Mouse (Mus musculus) layer of hippocampus, adult 8-10 months (tissue): ENCODE data around the gene Larp1b. TPM values are rescaled to one million over a fixed set of nuclear protein-coding genes. Genes with fewer than 3 reads are reported as not detected.
"Not testable (repeated sequence)": the region's sequence is repeated elsewhere in the genome, so short reads cannot be mapped to it uniquely, and the experiment has no call there.

Source experiments
- DNase-seq, 2 experiments: peaks; one replicate each; pipeline ENCODE4 v3.0.0; 2022; ENCODE audit warnings: low spot score in 2 of 2
- total RNA-seq, 4 experiments: library from RNA; stranded (reverse); gene quantifications; 2 replicates each; pipeline ENCODE4 v1.2.4; 2022

Gene Larp1b
- 10 to 100 TPM; 15.0 to 15.8 (median 15.6) TPM for total RNA-seq

DNA sequence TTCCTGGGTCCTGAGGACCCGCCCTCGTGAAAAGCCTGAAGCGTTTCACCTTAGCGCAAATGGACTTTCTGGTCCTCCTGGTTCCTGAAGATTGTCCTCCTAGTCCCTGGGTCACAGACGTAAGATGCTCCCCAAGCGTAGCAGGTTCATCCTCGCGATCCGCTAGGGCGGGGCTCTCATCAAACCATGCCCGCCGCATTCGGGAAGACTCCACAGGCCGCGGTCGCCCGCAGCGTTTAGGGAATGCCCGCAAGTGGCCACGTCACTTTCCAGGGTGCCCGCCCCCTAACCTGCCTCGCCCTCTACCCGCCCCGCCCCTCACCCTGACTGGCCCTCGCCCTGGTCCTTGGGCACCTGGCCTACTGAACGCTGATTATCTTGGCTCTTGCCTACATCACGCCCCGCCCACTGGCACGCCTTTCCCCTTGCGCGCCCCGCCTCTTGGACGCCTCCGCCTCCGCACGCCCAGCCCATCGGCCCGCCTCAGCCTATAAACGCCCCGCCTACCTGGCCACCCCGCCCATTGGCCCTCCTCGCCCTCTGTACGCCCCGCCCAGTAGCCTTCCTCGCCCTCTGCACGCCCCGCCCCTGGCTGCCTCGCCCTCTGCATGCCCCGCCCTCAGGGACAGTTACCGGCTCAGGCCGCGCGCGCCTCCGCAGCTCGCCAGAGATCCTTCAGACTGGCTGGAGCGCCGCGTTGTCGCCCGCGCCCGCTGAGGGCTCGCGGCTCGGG lies at the start of gene Larp1b:
TSS of gene Larp1b (plus strand) at position 659 of the 733 bp plus-strand sequence.
- peak; percentile 98 for DNase-seq

GRCm38 (mm10) chr3:40902443-40902842 lies 47.2 kb upstream of the Larp1b start, which contains the start of gene 1700034I23Rik:
1700034I23Rik (minus strand) TSS chr3:40902543.
- not testable (repeated sequence) for DNase-seq

- no peak for DNase-seq
These were observed 11.4 kb upstream of the Larp1b start for GRCm38 (mm10) chr3:40938189-40938588.

DNA sequence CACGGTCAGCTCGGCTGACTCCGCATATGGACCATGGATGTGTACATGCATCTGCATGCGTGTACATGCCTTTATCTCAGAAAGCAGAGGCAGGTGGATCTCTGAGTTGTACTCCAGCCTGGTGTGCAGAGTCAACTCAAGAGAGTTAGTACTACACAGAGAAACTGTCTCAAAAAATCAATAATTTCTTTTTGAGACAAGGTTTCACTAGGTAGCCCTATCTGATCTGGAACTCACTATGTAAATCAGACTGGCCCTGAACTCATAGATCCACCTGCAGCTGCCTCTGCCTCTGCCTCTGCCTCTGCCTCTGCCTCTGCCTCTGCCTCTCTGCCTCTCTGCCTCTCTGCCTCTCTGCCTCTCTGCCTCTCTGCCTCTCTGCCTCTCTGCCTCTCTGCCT lies 11.0 kb upstream of the Larp1b start:
- DNase-seq, result no peak

- DNase-seq, result no peak
These were observed 10.6 kb upstream of the Larp1b start for GRCm38 (mm10) chr3:40939019-40939418.

DNA sequence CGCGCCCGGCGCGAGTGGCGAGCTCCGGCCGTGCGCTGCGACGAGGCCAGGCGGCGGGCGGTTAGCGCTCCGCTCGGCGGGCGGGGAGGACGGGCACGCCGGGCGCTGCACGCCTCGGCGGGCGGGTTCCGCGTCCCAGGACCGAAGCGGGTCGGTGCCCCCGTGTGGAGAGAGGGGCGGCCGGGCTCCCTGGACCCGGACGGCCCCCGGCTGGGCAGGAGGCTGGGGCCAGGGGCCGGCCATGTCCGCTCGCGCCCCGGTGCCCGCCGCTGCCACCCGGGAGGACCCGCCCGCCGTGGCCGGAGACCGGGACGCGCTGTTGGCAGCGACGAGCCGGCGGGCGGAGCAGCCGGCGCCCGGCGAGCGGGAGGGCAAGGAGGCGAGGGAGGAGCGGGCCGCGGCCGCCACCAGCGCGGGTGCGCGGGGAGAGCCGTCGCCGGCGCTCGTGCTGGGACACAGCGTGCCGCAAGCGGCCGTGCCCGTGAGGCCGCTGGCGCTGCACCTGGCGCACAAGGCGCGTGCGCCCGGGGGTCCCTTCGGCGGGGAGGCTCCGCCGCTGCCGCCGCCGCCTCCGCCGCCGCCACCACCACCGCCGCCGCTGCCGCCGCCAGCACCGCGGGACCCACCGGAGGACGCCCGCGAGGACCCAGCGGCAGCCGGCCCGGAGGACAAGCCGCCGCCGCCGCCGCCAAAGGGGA lies 424 bp downstream of the Larp1b start:
- no peak for DNase-seq

GRCm38 (mm10) chr3:40950601-40951201 lies 1.1 kb downstream of the Larp1b start:
- DNase-seq, result no peak

- DNase-seq, result no peak
These were observed 1.7 kb downstream of the Larp1b start for GRCm38 (mm10) chr3:40951365-40951764.

DNA sequence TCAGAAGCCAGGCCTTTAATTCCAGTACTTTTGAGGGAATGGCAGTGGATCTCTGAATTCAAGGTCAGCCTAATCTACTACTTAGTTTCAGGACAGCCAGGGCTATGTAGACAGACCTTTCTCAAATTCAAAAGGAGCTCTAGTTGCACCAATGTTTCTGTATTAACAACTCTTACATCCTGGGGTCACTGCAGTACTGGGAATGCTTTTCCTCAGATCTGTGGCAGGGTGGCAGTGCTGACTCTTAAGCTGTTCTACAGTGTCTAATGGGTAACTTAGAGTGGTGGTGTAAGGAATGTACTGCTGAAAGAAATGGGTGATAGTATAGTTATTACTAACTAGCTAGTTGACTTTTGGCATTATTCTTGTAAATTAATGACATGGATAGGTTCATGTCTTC lies 3.0 kb downstream of the Larp1b start:
- DNase-seq, result no peak

DNA sequence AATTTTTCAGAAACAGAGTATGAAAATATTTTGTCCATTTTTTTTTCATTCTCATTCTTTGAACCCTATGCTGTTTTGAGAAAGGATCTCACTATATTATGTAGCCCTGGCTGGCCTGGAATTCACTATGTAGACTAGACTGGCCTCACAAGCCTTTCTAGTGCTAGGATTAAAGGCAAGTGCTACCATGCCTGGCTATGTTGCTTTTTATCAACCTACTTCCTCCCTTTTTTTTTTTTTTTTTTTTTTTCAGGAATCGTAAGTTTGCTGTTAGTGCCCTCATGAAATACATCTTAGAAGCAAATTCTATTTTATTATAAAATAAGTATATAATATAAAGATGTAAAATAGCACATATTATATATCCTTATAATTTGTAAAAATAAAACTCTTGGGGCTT lies 5.2 kb downstream of the Larp1b start:
- DNase-seq, result no peak

DNA sequence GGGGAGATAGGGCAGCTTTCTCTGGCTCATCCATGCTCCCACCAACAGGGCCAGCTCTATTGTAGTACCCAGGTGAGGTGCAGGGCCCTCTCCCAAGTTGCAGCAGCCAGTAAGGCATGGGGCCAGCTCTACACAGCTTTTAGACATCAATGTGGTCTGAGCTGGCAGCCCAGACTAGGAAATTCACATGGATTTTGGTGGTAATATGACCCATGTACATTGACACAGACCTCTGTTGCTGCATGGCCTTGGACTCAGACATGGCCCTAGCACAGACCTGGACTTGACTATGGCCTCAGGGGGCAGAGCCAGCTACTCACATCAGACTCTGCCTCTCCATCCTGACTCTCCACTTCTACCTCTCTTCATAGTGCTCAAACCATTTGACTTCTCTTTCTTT lies 9.2 kb downstream of the Larp1b start:
- no peak for DNase-seq

- no peak for DNase-seq
These were observed 31.1 kb downstream of the Larp1b start for GRCm38 (mm10) chr3:40980758-40981157.

DNA sequence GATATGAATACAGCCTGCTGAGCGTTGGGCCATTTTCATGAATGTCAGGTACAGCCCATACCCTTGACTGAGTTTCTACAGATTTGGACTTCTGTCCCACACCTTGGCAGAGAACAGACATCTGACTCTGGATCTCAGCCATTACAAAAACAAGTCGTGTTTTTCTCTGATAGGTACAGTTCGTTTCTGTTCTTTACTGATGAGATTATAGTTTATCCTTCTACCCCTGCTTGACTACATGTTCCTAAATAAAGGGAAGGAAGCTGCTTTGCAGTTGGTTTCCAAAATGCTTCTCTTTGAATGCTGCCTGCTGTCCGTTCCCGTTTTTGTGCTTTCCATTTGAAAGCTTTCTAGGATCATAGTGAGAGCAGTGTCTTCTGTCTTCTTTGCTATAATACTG lies 37.9 kb downstream of the Larp1b start:
- no peak for DNase-seq

DNA sequence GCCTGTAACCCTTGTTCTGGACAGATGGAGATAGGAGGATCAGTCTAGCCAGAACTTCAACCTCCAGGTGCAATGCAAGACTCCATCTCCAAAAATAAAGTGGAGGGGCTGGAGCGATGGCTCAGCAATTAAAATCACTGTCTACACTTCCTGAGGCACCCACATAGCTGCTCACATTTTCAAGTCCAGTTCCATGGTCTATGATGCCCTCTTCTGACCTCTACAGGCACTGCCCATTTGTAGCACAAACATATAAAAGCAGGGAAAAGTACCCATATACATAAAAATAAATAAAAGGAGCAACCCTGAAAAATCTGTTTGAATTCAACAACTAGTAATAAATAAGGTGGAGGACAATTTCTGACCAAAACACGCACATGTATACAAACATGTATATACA lies 39.1 kb downstream of the Larp1b start:
- no peak for DNase-seq

DNA sequence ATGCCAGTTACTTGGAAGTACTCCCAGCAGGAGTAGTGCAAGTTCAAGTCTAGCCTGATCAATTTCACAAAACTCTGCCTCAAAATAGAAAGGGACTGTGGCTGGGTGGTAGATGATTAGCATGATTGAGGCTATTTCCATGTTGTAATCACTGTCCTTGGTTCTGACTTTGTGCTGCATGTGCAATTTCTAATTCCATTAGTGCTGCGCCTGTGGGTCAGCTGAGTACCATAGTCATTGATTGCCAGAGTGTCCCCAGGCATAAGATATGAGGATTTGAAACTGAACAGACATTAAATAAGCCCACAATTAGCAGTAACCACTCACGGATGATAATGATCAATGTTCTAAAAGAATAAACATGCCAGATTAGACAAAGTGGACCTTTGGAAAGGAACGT lies 41.9 kb downstream of the Larp1b start:
- DNase-seq, result no peak

DNA sequence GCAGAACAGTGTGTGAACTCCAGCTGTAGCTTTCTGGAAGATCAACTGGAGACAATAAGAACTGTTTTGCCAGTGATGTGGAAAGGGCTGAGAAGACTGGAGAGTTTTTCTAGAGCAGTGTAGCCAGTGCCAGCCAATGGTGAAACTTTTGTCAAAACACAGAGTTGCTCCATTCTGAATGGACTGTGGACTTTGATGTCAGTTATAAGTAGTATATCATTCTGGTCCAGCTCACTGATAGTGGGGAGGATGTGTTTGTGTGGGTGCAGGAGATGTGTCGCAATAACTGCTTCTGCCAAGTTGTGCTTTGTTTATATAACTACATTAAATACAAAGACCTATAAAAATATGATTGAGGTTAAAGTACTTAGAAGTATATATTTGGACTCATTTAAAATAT lies 45.5 kb downstream of the Larp1b start:
- DNase-seq, result no peak

DNA sequence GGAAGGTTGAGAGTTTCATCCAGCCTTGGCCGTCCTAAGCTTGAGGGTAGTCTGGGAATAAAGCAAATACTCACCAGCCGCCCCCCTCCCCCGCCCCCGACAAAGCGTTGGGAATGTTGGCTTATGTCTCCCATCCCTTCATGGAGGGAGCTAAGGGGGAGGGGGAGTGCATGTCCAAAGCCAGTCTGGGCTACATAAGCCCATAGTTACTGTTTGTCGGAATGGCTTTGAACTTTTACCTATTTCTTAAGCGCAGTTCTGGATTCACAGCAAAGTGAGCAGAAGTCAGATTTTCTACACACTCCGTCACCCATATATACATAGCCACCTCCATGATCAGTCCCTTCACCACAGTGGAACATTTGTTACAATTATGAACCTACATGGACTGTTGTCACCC lies 59.7 kb downstream of the Larp1b start:
- DNase-seq, result no peak

DNA sequence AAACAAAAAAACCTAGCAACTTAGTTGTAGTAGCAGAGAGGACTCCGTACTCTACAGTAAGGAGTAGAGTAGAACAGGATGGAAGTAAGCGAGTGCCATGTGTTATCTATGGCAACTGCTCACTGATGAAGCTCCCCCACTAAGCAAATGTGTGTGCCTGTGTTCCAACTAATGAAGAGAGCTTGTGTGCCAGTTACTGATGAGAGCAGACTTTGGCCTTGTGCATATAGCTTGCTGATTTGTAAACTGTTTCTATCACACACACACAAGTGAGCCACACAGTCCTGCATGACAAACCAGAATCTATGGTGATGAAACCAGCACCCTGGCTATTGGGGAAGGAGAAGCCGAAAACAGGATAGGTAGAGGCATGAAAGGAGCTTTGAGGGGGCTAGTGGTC lies 60.4 kb downstream of the Larp1b start:
- peak in 1 of 2 experiments; percentile 8 for DNase-seq

DNA sequence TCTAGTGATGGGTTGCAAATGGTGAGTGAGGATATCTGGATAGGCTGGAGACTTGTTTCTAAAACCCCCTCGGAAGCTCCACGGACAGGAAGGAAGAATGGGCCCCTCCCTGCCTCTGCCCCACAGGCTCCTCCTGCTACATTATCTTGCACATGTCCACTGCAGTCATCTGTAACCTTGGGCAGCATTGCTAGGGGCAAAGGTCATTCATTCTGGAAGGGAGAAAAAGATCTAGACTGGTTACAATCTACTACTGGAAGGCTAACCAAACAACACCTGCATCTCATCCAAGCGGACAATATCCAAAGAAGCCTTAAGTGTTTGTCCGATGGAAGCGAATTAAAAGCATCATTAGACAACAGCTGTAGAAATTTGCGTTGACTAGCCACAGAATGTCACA lies 61.1 kb downstream of the Larp1b start:
- DNase-seq, result no peak

GRCm38 (mm10) chr3:41012451-41012850 lies 62.8 kb downstream of the Larp1b start:
- no peak for DNase-seq

DNA sequence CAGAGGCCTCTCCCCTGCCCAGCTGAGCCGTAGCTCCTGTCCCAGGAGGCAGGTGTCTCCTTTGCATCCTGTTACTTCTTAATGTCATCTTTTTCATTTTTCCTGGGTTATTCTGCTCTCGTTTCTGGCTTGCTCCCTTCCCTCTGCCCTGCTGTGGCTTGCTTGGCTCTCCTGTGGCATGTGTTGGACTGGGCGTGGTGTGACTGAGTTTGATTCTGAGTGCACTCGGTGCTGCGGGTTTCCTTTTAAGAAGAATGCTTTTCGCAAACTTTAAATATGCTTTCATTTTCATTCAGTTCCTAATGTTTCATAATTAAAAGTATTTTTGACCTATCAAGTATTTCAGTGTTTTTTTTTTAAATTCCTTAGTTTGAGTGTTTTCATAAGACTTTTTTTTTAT lies 65.3 kb downstream of the Larp1b start:
- DNase-seq, result no peak

DNA sequence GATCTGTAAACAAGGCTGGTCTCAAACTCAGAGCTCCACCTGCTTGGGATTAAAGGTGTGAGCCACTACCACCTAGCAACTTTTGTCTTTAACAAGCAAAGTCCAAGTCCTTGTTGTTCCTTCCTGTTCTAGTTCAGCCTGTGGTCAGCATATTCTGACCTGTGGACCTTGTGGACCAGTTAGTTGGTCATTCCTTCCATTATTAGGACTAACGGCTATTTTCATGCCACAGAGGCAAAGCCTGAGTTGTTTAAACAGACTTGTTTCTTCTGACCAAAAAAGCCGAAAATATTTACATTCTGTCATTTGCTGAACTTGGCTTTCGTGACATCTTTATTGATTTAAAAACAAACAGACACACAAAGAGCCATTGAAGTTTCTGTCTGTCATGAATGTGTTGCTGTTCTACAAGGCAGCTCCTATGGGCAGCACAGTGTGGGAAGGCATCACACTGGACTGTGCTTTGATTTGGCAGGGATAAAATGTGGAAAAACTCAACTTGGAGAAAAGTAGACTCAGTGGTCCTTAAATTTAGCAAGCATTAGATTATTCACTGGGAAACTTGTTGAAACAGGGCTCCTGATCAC lies 68.5 kb downstream of the Larp1b start:
- DNase-seq, result no peak
